Mouse (Mus musculus): ENCODE measurements around the gene Ugt1a9. TPM values are rescaled to one million over a fixed set of nuclear protein-coding genes. Genes with fewer than 3 reads are reported as not detected.
"Not testable (repeated sequence)": the region's sequence is repeated elsewhere in the genome, so short reads cannot be mapped to it uniquely, and the experiment has no call there.

Gene Ugt1a9
- polyA plus RNA-seq, 1 experiment from 2014 or later, result not detected

DNA sequence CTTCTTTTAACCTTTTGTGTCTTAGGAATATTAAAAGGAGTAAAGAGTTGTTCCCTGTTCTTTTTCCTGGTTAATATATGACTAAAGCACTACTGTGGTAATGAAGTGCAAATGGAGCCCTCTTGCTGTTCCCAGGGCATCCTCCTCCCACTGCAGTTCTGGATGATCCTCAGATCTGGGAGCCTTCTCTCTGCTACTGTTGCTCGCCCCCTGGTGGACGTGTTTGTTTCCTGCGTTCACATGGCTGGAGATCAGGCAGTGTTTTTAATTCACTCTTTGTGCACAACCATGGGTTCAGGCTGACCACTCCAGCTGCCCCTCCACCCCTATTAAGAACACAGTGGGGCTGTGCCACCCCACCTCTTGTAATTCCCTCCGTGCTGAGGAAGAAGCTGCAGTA lies 50.0 kb downstream of the Ugt1a9 start:
- not testable (repeated sequence) for H3K4me2 ChIP-seq (ENCODE audit: low read depth, severe bottlenecking); H3K36me3 ChIP-seq (ENCODE audit: control insufficient read depth, insufficient read depth, low read length); H3K9ac ChIP-seq (ENCODE audit: low read length); H3K27ac ChIP-seq (replicated peaks; ENCODE audit: low read depth, low read length); H3K27me3 ChIP-seq (ENCODE audit: control insufficient read depth, insufficient read depth, low read length); H3K4me1 ChIP-seq (ENCODE audit: control insufficient read depth, insufficient read depth, low read length); ATAC-seq (ENCODE audit: insufficient number of reproducible peaks, low FRiP score, low TSS enrichment, low read depth); DNase-seq (ENCODE audit: low spot score); H3K4me3 ChIP-seq (ENCODE audit: low read depth, low read length); H3K9me3 ChIP-seq (ENCODE audit: control insufficient read depth, low read length)
- WGBS, result 21% methylated on average over 4 of the region's 4 CpGs

DNA sequence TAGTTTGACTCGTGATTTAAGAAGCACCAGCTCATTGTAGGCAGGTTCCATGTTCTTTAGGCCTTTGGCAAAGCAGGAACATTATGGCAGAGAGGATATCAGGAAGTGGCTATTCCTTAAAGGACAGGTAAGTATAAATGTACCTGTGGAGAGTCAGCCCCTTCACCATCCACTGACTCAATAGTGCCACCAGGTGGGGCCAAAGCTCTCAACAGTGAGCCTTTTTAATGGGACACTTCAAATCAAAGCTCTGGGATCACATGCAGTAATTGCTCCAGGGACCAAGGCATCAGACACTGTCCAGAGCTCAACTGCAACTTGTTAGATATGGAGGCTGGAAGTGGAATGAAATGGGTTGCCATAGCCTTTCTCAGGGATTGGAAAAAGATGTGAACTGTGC lies 50.9 kb downstream of the Ugt1a9 start:
- H3K9me3 ChIP-seq (ENCODE audit: control insufficient read depth, low read length); H3K9ac ChIP-seq (ENCODE audit: low read length); H3K4me1 ChIP-seq (ENCODE audit: control insufficient read depth, insufficient read depth, low read length); H3K27me3 ChIP-seq (ENCODE audit: control insufficient read depth, insufficient read depth, low read length); H3K36me3 ChIP-seq (ENCODE audit: control insufficient read depth, insufficient read depth, low read length); H3K4me2 ChIP-seq (ENCODE audit: low read depth, severe bottlenecking); ATAC-seq (ENCODE audit: insufficient number of reproducible peaks, low FRiP score, low TSS enrichment, low read depth); H3K4me3 ChIP-seq (ENCODE audit: low read depth, low read length); H3K27ac ChIP-seq (replicated peaks; ENCODE audit: low read depth, low read length); DNase-seq (ENCODE audit: low spot score): not testable (repeated sequence)
- no CpG with 5 or more reads among the region's 1 CpGs for WGBS

DNA sequence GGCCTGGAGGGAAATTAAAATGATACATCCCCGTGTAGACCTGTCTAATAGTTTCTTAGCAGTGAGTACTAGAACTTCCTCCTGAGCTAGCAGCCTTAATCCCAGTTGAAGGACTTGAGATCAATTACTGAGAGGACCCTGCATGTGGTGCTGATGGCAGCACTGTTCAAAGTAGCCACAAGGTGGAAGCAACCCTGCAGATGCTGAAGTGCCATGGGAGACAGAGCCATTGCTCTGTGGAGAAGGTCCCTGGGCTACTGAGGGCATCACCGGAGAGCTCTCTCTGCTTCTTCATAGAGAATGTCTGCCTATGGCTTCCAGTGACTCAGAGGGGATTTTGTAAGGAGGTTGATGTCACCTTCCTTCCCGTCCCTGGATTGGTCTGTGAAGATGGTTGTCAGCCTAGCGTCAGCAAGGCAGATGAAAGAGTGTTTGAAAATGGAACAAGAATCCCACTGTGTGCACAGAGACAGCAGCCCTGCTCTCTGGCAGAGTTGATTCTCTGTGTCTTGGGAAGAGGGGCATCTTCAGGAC lies 55.3 kb downstream of the Ugt1a9 start:
- DNase-seq (ENCODE audit: low spot score); H3K36me3 ChIP-seq (ENCODE audit: control insufficient read depth, insufficient read depth, low read length); H3K27me3 ChIP-seq (ENCODE audit: control insufficient read depth, insufficient read depth, low read length); H3K4me2 ChIP-seq (ENCODE audit: low read depth, severe bottlenecking); H3K4me3 ChIP-seq (ENCODE audit: low read depth, low read length); H3K27ac ChIP-seq (replicated peaks; ENCODE audit: low read depth, low read length); H3K4me1 ChIP-seq (ENCODE audit: control insufficient read depth, insufficient read depth, low read length); ATAC-seq (ENCODE audit: insufficient number of reproducible peaks, low FRiP score, low TSS enrichment, low read depth); H3K9ac ChIP-seq (ENCODE audit: low read length); H3K9me3 ChIP-seq (ENCODE audit: control insufficient read depth, low read length): not testable (repeated sequence)
- 82% methylated on average over 4 of the region's 4 CpGs for WGBS

- not testable (repeated sequence) for H3K4me1 ChIP-seq (ENCODE audit: control insufficient read depth, insufficient read depth, low read length); ATAC-seq (ENCODE audit: insufficient number of reproducible peaks, low FRiP score, low TSS enrichment, low read depth); H3K9me3 ChIP-seq (ENCODE audit: control insufficient read depth, low read length); H3K36me3 ChIP-seq (ENCODE audit: control insufficient read depth, insufficient read depth, low read length); H3K27ac ChIP-seq (replicated peaks; ENCODE audit: low read depth, low read length); H3K4me2 ChIP-seq (ENCODE audit: low read depth, severe bottlenecking); H3K4me3 ChIP-seq (ENCODE audit: low read depth, low read length); H3K27me3 ChIP-seq (ENCODE audit: control insufficient read depth, insufficient read depth, low read length); H3K9ac ChIP-seq (ENCODE audit: low read length); DNase-seq (ENCODE audit: low spot score)
- WGBS, result 89% methylated on average over 2 of the region's 2 CpGs
Measured at GRCm38 (mm10) chr1:88129091-88129490, 58.5 kb downstream of the Ugt1a9 start.

DNA sequence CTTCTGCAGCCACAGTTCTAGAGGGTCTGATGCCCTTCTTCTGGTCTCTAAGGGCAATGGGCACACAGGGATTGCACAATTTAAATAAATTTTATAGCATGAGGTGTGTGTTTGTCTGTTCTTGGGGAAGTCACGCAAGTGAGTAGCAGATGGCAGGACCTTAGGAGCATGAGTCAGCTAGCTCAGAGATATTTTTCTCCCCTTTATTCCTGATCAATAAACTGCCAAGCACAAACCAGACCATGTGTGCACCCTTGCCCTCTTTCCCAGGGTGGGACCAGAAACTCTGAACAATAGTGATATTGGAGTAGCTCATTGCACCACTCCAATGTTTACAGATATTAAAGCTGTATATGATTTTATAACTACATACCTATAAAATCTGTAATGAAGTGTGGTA lies 59.6 kb downstream of the Ugt1a9 start:
- not testable (repeated sequence) for H3K36me3 ChIP-seq (ENCODE audit: control insufficient read depth, insufficient read depth, low read length); DNase-seq (ENCODE audit: low spot score); H3K4me3 ChIP-seq (ENCODE audit: low read depth, low read length); H3K4me1 ChIP-seq (ENCODE audit: control insufficient read depth, insufficient read depth, low read length); H3K9ac ChIP-seq (ENCODE audit: low read length); H3K4me2 ChIP-seq (ENCODE audit: low read depth, severe bottlenecking); H3K27ac ChIP-seq (replicated peaks; ENCODE audit: low read depth, low read length); H3K27me3 ChIP-seq (ENCODE audit: control insufficient read depth, insufficient read depth, low read length); H3K9me3 ChIP-seq (ENCODE audit: control insufficient read depth, low read length); ATAC-seq (ENCODE audit: insufficient number of reproducible peaks, low FRiP score, low TSS enrichment, low read depth)
- 80% methylated on average over 1 of the region's 1 CpGs for WGBS

DNA sequence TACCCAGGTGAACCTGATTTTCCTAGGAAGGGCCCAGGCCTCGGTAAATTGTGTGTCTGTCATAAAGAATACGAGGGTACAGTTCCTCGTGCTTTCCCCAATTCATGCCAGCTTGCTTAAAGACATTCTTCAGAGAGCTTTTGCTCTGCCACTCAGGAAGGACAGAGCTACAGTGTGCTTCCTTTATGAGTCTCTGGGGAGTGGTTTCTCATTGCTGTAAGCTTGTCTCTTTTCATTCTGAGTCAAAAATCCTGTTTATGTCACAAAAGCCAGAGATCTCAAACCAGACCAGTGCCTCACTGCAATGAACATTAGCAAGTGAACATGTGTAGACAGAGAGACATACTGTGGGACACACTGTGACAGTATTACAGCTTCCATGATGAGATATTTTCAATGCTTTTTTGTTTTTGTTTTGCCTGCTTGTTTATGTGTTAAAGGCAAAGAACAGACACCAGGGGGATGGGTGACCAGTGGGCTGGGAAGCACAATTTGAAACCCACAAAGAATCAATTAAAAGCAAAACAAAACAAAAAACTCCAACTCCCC lies 63.4 kb downstream of the Ugt1a9 start:
- DNase-seq (ENCODE audit: low spot score), result no peak
- Histone ChIP-seq H3K9ac (ENCODE audit: low read length) (no peak overlapping the region), H3K4me2 (ENCODE audit: low read depth, severe bottlenecking) (no peak overlapping the region), H3K27ac (replicated peaks; ENCODE audit: low read depth, low read length) (no peak overlapping the region), H3K4me3 (ENCODE audit: low read depth, low read length) (no peak overlapping the region), H3K27me3 (ENCODE audit: control insufficient read depth, insufficient read depth, low read length) (no peaks in the 10 kb centered on the region), H3K36me3 (ENCODE audit: control insufficient read depth, insufficient read depth, low read length) (no peaks in the 10 kb centered on the region), H3K4me1 (ENCODE audit: control insufficient read depth, insufficient read depth, low read length) (no peaks in the 10 kb centered on the region), H3K9me3 (ENCODE audit: control insufficient read depth, low read length) (no peaks in the 10 kb centered on the region)
- no peak for ATAC-seq (ENCODE audit: insufficient number of reproducible peaks, low FRiP score, low TSS enrichment, low read depth)
- 61% methylated on average over 3 of the region's 3 CpGs for WGBS

DNA sequence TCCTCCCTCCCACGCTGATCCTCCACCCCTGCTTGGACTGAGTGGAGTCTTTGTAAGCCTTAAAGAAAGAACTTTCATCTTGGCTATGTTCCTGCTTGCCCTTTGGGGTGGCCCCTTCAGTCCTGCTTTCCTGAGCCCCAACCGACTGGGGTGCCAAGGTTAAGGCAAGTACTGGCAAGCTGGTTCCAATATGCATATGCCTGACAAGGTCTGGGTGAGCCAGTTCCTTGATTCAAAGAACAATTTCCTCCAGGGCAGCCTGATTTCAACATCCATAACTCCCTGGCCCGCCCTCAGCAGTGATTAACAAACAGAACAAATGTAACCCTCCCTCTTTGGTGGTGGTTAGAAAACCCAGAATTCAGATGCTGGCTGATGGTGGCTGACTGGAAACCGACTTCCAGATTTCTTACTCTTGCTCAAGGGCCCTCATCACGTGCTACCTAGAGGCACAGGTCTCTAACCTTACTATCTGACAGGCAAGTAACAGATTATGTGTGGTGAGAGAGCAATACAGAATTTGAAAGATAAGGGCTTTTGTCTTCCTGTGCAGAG lies 63.9 kb downstream of the Ugt1a9 start, which contains the start of gene Ugt1a6a:
Gene Ugt1a6a (plus strand): TSS at position 353 of the 555 bp plus-strand sequence.
- H3K9ac ChIP-seq (ENCODE audit: low read length); H3K36me3 ChIP-seq (ENCODE audit: control insufficient read depth, insufficient read depth, low read length); H3K4me3 ChIP-seq (ENCODE audit: low read depth, low read length); H3K27ac ChIP-seq (replicated peaks; ENCODE audit: low read depth, low read length); DNase-seq (ENCODE audit: low spot score); H3K4me1 ChIP-seq (ENCODE audit: control insufficient read depth, insufficient read depth, low read length); ATAC-seq (ENCODE audit: insufficient number of reproducible peaks, low FRiP score, low TSS enrichment, low read depth); H3K9me3 ChIP-seq (ENCODE audit: control insufficient read depth, low read length); H3K4me2 ChIP-seq (ENCODE audit: low read depth, severe bottlenecking); H3K27me3 ChIP-seq (ENCODE audit: control insufficient read depth, insufficient read depth, low read length): not testable (repeated sequence)
- 55% methylated on average over 5 of the region's 5 CpGs for WGBS

GRCm38 (mm10) chr1:88135229-88135904 lies 64.8 kb downstream of the Ugt1a9 start:
- H3K9ac ChIP-seq (ENCODE audit: low read length); H3K9me3 ChIP-seq (ENCODE audit: control insufficient read depth, low read length); H3K4me3 ChIP-seq (ENCODE audit: low read depth, low read length); H3K27ac ChIP-seq (replicated peaks; ENCODE audit: low read depth, low read length); DNase-seq (ENCODE audit: low spot score); H3K36me3 ChIP-seq (ENCODE audit: control insufficient read depth, insufficient read depth, low read length); H3K27me3 ChIP-seq (ENCODE audit: control insufficient read depth, insufficient read depth, low read length); H3K4me1 ChIP-seq (ENCODE audit: control insufficient read depth, insufficient read depth, low read length); H3K4me2 ChIP-seq (ENCODE audit: low read depth, severe bottlenecking); ATAC-seq (ENCODE audit: insufficient number of reproducible peaks, low FRiP score, low TSS enrichment, low read depth): not testable (repeated sequence)
- 90% methylated on average over 5 of the region's 6 CpGs for WGBS

Data from limb, embryonic 11.5 days (tissue).